Mouse (Mus musculus): ENCODE data around the gene Palld.

Palld gene

DNA sequence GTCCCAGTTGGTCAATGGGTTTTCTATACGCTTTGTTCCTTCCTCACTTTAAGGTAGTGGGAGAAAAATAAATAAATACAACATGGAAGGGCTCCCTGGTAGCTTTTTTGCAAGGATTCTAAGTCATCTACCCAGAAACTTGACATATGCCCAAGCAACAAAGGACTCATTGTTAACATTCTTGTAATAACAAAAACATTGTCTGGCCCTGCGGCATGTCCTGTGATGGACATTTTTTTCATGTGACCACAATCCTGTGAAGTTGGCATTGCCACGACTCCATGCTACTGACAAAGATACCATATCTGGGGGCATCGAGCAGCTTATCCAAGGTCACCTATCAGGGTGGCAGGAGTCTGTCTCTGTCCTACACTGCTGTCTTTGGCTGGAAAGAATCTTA lies 232.1 kb downstream of the Palld start:
- Histone ChIP-seq H3K9me3 (ENCODE audit: low read length) (no peaks in the 10 kb centered on the region), H3K4me1 (replicated peaks; ENCODE audit: low read depth, low read length) (peaks cover 31% of the 10 kb centered on the region), H3K36me3 (ENCODE audit: insufficient read depth, low read length) (no peaks in the 10 kb centered on the region), H3K4me3 (replicated peaks; ENCODE audit: low read length) (no peak overlapping the region), H3K27me3 (ENCODE audit: insufficient read depth, low read length) (no peaks in the 10 kb centered on the region)
- TF ChIP-seq NANOG (IDR thresholded peaks at IDR 0.05; ENCODE audit: borderline replicate concordance, low read length) (no peak), POU5F1 (IDR thresholded peaks at IDR 0.05; ENCODE audit: borderline replicate concordance, low read length) (no peak), CTCF (conservative IDR thresholded peaks at IDR 0.05; ENCODE audit: low read length) (no peak)

DNA sequence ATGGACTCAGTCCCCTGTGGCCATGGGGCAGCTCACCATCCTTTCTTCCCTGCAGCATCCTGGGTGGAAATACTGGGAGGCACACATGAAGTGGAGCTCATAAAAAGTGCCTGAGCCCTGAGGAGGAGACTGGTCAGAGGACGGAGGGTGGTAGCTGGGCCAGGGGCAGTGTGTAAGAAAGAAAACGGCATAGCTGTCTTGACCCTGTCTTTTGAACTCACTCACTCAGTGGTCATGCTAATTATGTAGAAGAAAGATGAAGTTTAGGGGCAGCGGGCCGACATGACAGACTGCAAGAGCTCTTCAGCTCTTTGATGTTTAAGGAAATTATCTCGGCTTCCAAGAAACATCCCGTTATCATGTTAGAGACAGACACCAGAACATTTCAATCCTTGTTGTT lies 235.6 kb downstream of the Palld start:
- no peak for TF ChIP-seq CTCF (conservative IDR thresholded peaks at IDR 0.05; ENCODE audit: low read length)
- TF ChIP-seq POU5F1 (IDR thresholded peaks at IDR 0.05; ENCODE audit: borderline replicate concordance, low read length) = no peak
- TF ChIP-seq NANOG (IDR thresholded peaks at IDR 0.05; ENCODE audit: borderline replicate concordance, low read length) = no peak
- Histone ChIP-seq H3K27me3 (ENCODE audit: insufficient read depth, low read length) (no peaks in the 10 kb centered on the region), H3K4me1 (replicated peaks; ENCODE audit: low read depth, low read length) (peaks cover 32% of the 10 kb centered on the region), H3K9me3 (ENCODE audit: low read length) (no peaks in the 10 kb centered on the region), H3K4me3 (replicated peaks; ENCODE audit: low read length) (no peak overlapping the region), H3K36me3 (ENCODE audit: insufficient read depth, low read length) (no peaks in the 10 kb centered on the region)

GRCm38 (mm10) chr8:61665021-61665420 lies 237.5 kb downstream of the Palld start:
- no peaks in the 10 kb centered on the region for H3K36me3 ChIP-seq (ENCODE audit: insufficient read depth, low read length)
- no peak for TF ChIP-seq CTCF (conservative IDR thresholded peaks at IDR 0.05; ENCODE audit: low read length)
- TF ChIP-seq POU5F1 (IDR thresholded peaks at IDR 0.05; ENCODE audit: borderline replicate concordance, low read length) = no peak
- no peak for TF ChIP-seq NANOG (IDR thresholded peaks at IDR 0.05; ENCODE audit: borderline replicate concordance, low read length)

GRCm38 (mm10) chr8:61664162-61664561 lies 238.3 kb downstream of the Palld start:
- peaks cover 10% of the 10 kb centered on the region for H3K4me1 ChIP-seq (replicated peaks; ENCODE audit: low read depth, low read length)
- no peaks in the 10 kb centered on the region for H3K27me3 ChIP-seq (ENCODE audit: insufficient read depth, low read length)
- H3K36me3 ChIP-seq (ENCODE audit: insufficient read depth, low read length) = no peaks in the 10 kb centered on the region
- no peak overlapping the region for H3K4me3 ChIP-seq (replicated peaks; ENCODE audit: low read length)
- H3K9me3 ChIP-seq (ENCODE audit: low read length) = no peaks in the 10 kb centered on the region
- TF ChIP-seq CTCF (conservative IDR thresholded peaks at IDR 0.05; ENCODE audit: low read length) = no peak

More at GRCm38 (mm10) chr8:61665021-61665420, 237.5 kb downstream of the Palld start:
- Histone ChIP-seq H3K4me3 (replicated peaks; ENCODE audit: low read length) (no peak overlapping the region), H3K27me3 (ENCODE audit: insufficient read depth, low read length) (no peaks in the 10 kb centered on the region), H3K9me3 (ENCODE audit: low read length) (no peaks in the 10 kb centered on the region), H3K4me1 (replicated peaks; ENCODE audit: low read depth, low read length) (peaks cover 13% of the 10 kb centered on the region)

DNA sequence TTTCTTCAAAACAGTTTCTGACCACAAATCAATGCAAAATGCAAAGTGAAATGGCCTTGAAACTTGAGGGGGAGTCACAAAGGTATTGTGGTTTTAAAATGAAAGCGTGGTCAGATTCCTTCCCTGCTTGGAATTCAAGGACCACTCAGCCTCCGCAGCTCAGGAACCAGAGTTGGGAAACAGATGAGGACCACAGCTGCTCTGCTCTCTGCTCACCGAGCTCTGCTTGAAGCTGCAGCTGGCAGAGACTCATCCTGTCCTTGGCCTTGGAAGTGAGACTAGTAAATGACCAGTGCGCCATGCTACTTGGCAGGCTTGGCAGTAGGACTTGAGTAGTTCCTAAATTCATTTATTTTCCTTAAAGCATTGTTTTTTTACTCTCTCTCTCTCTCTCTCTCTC lies 239.7 kb downstream of the Palld start:
- no peak for TF ChIP-seq POU5F1 (IDR thresholded peaks at IDR 0.05; ENCODE audit: borderline replicate concordance, low read length)
- no peak for TF ChIP-seq CTCF (conservative IDR thresholded peaks at IDR 0.05; ENCODE audit: low read length)
- TF ChIP-seq NANOG (IDR thresholded peaks at IDR 0.05; ENCODE audit: borderline replicate concordance, low read length) = no peak
- Histone ChIP-seq H3K36me3 (ENCODE audit: insufficient read depth, low read length) (no peaks in the 10 kb centered on the region), H3K9me3 (ENCODE audit: low read length) (no peaks in the 10 kb centered on the region), H3K4me1 (replicated peaks; ENCODE audit: low read depth, low read length) (peaks cover 10% of the 10 kb centered on the region), H3K4me3 (replicated peaks; ENCODE audit: low read length) (no peak overlapping the region), H3K27me3 (ENCODE audit: insufficient read depth, low read length) (no peaks in the 10 kb centered on the region)

DNA sequence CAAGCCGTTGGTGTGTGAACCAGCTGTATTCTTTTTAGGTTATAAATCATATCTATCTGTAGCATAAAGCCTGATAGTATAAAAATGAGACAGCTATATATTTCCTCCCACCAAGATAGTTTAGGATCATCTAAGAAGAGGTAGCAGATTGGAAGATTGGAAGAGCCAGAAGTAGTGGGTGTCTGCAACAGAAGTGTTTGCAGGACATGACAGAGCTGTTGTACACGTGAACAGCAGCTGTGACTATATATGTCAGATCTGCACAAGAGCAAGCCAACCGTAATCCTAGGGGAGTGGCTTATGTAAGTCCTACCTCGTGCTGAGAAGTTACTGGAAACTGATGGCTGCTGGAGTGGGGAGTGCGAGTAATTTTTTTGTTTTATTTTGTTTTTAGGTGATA lies 240.9 kb downstream of the Palld start:
- peaks cover 10% of the 10 kb centered on the region for H3K4me1 ChIP-seq (replicated peaks; ENCODE audit: low read depth, low read length)
- H3K4me3 ChIP-seq (replicated peaks; ENCODE audit: low read length) = no peak overlapping the region
- H3K9me3 ChIP-seq (ENCODE audit: low read length) = no peaks in the 10 kb centered on the region
- H3K27me3 ChIP-seq (ENCODE audit: insufficient read depth, low read length) = no peaks in the 10 kb centered on the region
- H3K36me3 ChIP-seq (ENCODE audit: insufficient read depth, low read length) = no peaks in the 10 kb centered on the region
- TF ChIP-seq NANOG (IDR thresholded peaks at IDR 0.05; ENCODE audit: borderline replicate concordance, low read length) (no peak), POU5F1 (IDR thresholded peaks at IDR 0.05; ENCODE audit: borderline replicate concordance, low read length) (no peak), CTCF (conservative IDR thresholded peaks at IDR 0.05; ENCODE audit: low read length) (no peak)

DNA sequence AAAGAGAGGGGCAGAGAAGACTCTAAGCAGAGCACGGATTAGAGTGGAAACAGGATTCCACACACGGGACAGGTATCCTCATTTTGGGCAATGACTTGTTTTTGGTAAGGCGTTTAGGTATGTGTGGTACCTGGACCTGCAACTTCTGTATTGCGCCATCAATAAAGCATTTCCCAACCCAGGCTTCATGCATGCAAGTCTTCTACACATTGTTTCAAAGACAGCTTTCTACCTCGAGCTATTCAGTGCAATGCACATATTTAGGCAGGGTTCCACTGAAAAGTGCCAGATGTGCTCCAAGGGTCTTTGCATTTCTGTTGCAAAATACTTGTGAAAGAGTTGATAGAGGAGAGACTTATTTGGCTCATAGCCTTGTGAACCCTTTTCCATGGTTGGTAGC lies 241.5 kb downstream of the Palld start:
- no peaks in the 10 kb centered on the region for H3K9me3 ChIP-seq (ENCODE audit: low read length)

DNA sequence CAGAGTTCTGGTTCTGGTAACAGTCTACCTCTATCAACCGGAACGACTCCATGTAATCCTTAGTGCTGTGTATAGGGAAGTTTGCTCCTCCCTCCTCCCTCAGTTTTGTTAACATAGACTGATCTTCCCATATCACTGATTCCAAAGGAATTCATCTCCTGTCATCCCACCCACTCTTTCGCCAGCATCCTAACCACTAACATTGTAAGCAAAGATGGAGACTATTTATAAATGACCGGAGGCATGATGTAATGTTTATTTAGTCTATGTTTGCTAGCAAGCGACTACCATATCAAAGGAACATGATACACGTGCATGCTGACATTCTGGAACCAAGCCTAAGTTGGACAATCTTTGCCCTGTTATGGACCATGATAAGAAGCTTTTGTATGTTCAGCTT lies 250.5 kb downstream of the Palld start:
- Histone ChIP-seq H3K36me3 (ENCODE audit: insufficient read depth, low read length) (no peaks in the 10 kb centered on the region), H3K27me3 (ENCODE audit: insufficient read depth, low read length) (no peaks in the 10 kb centered on the region), H3K9me3 (ENCODE audit: low read length) (no peaks in the 10 kb centered on the region), H3K4me1 (replicated peaks; ENCODE audit: low read depth, low read length) (no peaks in the 10 kb centered on the region), H3K4me3 (replicated peaks; ENCODE audit: low read length) (no peak overlapping the region)
- TF ChIP-seq NANOG (IDR thresholded peaks at IDR 0.05; ENCODE audit: borderline replicate concordance, low read length) (no peak), POU5F1 (IDR thresholded peaks at IDR 0.05; ENCODE audit: borderline replicate concordance, low read length) (no peak), CTCF (conservative IDR thresholded peaks at IDR 0.05; ENCODE audit: low read length) (no peak)

More for the DNA sequence above, 241.5 kb downstream of the Palld start:
- Histone ChIP-seq H3K4me1 (replicated peaks; ENCODE audit: low read depth, low read length) (peaks cover 10% of the 10 kb centered on the region), H3K36me3 (ENCODE audit: insufficient read depth, low read length) (no peaks in the 10 kb centered on the region), H3K27me3 (ENCODE audit: insufficient read depth, low read length) (no peaks in the 10 kb centered on the region), H3K4me3 (replicated peaks; ENCODE audit: low read length) (no peak overlapping the region)
- TF ChIP-seq CTCF (conservative IDR thresholded peaks at IDR 0.05; ENCODE audit: low read length) (no peak), POU5F1 (IDR thresholded peaks at IDR 0.05; ENCODE audit: borderline replicate concordance, low read length) (no peak), NANOG (IDR thresholded peaks at IDR 0.05; ENCODE audit: borderline replicate concordance, low read length) (no peak)

DNA sequence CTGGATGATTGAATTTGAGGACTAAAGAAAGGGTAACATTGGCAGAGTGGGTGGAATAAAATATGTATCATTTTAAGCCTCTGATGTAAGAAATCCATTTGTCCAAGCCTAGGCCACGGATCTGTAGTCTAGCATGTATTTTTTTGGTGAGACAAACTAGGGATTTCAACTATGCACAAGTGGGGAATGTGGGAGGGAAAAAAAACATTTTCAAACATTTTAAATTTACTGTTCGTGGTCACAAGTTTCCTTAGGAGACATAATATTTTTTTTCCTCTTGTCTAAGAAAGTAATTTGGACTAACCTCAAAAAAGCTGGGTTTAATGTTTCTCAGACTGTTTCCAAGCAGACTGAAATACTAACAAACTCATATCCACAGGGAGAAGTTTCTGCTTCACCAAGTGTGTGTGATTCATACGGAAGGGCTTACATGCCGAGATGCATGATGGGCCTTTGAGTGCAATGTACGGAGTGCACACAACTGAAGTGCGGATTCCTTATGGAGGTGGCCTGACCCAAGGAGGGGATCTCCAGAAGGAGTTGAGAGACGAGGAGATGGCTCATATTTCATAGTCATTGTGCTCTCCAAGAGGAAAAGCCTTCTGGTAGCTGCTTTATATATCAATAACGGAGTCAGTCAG lies 256.2 kb downstream of the Palld start:
- Histone ChIP-seq H3K36me3 (ENCODE audit: insufficient read depth, low read length) (no peaks in the 10 kb centered on the region), H3K9me3 (ENCODE audit: low read length) (no peaks in the 10 kb centered on the region), H3K4me1 (replicated peaks; ENCODE audit: low read depth, low read length) (peaks cover 7% of the 10 kb centered on the region), H3K27me3 (ENCODE audit: insufficient read depth, low read length) (no peaks in the 10 kb centered on the region), H3K4me3 (replicated peaks; ENCODE audit: low read length) (no peak overlapping the region)
- TF ChIP-seq CTCF (conservative IDR thresholded peaks at IDR 0.05; ENCODE audit: low read length) (no peak), NANOG (IDR thresholded peaks at IDR 0.05; ENCODE audit: borderline replicate concordance, low read length) (no peak), POU5F1 (IDR thresholded peaks at IDR 0.05; ENCODE audit: borderline replicate concordance, low read length) (no peak)

All from E14TG2a.4 (cell line).